ENCODE assay signal across 10 mouse cellular contexts in the genomic region with DNA sequence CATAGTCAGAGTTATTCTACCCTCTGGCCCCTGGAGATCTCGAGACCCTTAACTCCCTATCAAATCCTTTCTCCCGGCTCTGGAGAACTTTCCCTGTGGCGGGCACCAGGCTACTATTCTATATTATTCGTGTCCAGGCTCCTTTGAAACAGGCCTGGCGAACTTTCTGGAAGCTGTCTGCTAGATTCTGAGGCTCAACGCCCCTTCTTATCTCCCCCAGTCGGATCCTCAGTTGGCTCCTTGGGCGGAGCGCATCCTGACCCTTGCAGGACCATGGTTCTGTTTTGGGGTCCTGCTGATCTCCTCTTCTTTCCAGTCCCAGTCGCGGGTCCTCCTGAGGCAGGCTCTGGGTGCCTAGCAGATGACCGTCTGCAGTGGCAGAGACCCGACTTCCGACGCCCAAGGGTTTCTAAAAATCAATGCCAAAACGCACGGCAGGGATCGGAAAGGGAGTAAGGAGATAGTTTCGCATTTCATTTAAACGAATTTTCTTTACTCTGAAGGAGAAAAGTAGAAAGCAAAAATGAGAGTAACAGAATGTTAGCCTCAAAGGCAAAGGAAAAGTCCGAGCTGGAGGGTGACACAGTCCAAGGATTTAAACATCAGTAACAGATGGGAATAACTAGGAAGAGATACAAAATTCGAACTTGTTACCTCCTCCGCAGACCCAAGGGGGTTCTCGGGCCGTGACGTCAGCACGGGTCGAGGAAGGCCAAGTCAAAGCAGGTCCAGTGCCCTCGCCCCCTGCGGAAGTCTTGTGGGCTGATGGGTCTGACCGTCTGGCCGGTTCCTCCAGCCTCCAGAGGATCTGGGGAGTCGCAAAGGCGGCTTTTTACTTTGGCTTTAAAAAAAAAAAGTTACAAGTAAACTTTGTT. TPM values are rescaled to one million over a fixed set of nuclear protein-coding genes. Genes with fewer than 3 reads are reported as not detected.
DNase-seq lines count a peak whose midpoint lies in the region; ATAC-seq and TF ChIP-seq lines count a peak whose summit lies in the region.
"Had no signal": no experiment of that assay in that cellular context is flagged by ENCODE, and none has a peak within 500 bp of the region (broad histone marks: within the 10 kb centered on the region; RNA-seq: fewer than 3 reads in every experiment).

No protein-coding gene starts in this region.

- no peak for ATAC-seq in lung, postnatal 0 days
- no peak for ATAC-seq in limb, embryonic 11.5 days (ENCODE audit: insufficient number of reproducible peaks, low FRiP score, low TSS enrichment, low read depth)

- 2% methylated on average over 34 of the region's 34 CpGs for WGBS in lung, postnatal 0 days
- WGBS in limb, embryonic 11.5 days: 1% methylated on average over 34 of the region's 34 CpGs

- no peaks in the 10 kb centered on the region for H3K36me3 ChIP-seq in lung, postnatal 0 days (ENCODE audit: insufficient read depth, low read length)
- no peaks in the 10 kb centered on the region for H3K36me3 ChIP-seq in limb, embryonic 11.5 days (ENCODE audit: control insufficient read depth, insufficient read depth, low read length)
- H3K36me3 ChIP-seq: liver, embryonic 15.5 days had no signal

- H3K27me3 ChIP-seq in lung, postnatal 0 days (replicated peaks; ENCODE audit: insufficient read depth, low read length): peaks cover 88% of the 10 kb centered on the region
- peaks cover 91% of the 10 kb centered on the region for H3K27me3 ChIP-seq in limb, embryonic 11.5 days (ENCODE audit: control insufficient read depth, insufficient read depth, low read length)
- H3K27me3 ChIP-seq: Patski had no signal

- no peak overlapping the region for H3K27ac ChIP-seq in lung, postnatal 0 days (ENCODE audit: low read length)
- no peak overlapping the region for H3K27ac ChIP-seq in limb, embryonic 11.5 days (replicated peaks; ENCODE audit: low read depth, low read length)
- H3K27ac ChIP-seq: liver, embryonic 15.5 days had no signal

- peaks cover 11% of the 10 kb centered on the region for H3K4me1 ChIP-seq in lung, postnatal 0 days (ENCODE audit: insufficient read depth, low read depth, low read length)
- peaks cover 10% of the 10 kb centered on the region; the same call in 1 of the 2 replicates for H3K4me1 ChIP-seq in limb, embryonic 11.5 days (ENCODE audit: control insufficient read depth, insufficient read depth, low read length)

- peak overlapping the region; percentile 0; the same call in 1 of the 2 replicates for H3K4me3 ChIP-seq in lung, postnatal 0 days (ENCODE audit: low read depth, low read length)
- no peak overlapping the region for H3K4me3 ChIP-seq in limb, embryonic 11.5 days (ENCODE audit: low read depth, low read length)
- H3K4me3 ChIP-seq: liver, embryonic 15.5 days had no signal

- no peaks in the 10 kb centered on the region; the same call in 1 of the 2 replicates for H3K9me3 ChIP-seq in lung, postnatal 0 days (ENCODE audit: low read length)
- no peaks in the 10 kb centered on the region for H3K9me3 ChIP-seq in limb, embryonic 11.5 days (ENCODE audit: control insufficient read depth, low read length)
- H3K9me3 ChIP-seq: liver, embryonic 15.5 days had no signal

- TF ChIP-seq CTCF in lung, postnatal 0 days (IDR thresholded peaks at IDR 0.05): no peak

- DNase-seq in cerebellum, postnatal 10 days: peak; percentile 33 to 40
- DNase-seq in cerebellum, adult 9-10 months: no peak
- DNase-seq in lung, postnatal 0 days (ENCODE audit: low spot score): no peak
- no peak for DNase-seq in lung, postnatal 36 days
- peak; percentile 53 for DNase-seq in limb, embryonic 11.5 days (ENCODE audit: low spot score)
- peak; percentile 48 for DNase-seq in testis, postnatal 10 days (ENCODE audit: low spot score)
- no peak for DNase-seq in left cerebral cortex, adult 11 months (ENCODE audit: low spot score)
- DNase-seq in urinary bladder, postnatal 36 days (ENCODE audit: low spot score in 2 of 2): no peak

- H3K4me2 ChIP-seq in lung, postnatal 0 days (replicated peaks; ENCODE audit: low read depth, low read length): no peak overlapping the region
- H3K4me2 ChIP-seq in limb, embryonic 11.5 days (ENCODE audit: low read depth, severe bottlenecking): peak overlapping the region; percentile 47; the same call in 1 of the 2 replicates

- no peak for TF ChIP-seq EP300 in lung, postnatal 0 days (IDR thresholded peaks at IDR 0.05)

- H3K9ac ChIP-seq in lung, postnatal 0 days (replicated peaks; ENCODE audit: low read depth): no peak overlapping the region
- H3K9ac ChIP-seq in limb, embryonic 11.5 days (ENCODE audit: low read length): no peak overlapping the region
- H3K9ac ChIP-seq: liver, embryonic 15.5 days had no signal

RNA-seq across cellular contexts. Expression of a gene that starts 1.3 kb away (rescaled TPM):
- polyA plus RNA-seq in lung, postnatal 0 days (2015; fragmentation: Nextera tagmentation; extraction: Ambion mirVana): 0.05 TPM in 1 of 2 replicates, not detected in the other
- 0.38 and 0.40 TPM in 2 replicates for polyA plus RNA-seq in limb, embryonic 11.5 days (2014; fragmentation: Nextera tagmentation; extraction: Ambion mirVana)
- polyA plus RNA-seq: liver, embryonic 15.5 days had no signal

Comparison
In these comparisons a context has a peak if more than half of its experiments do, and no peak if none do; other contexts are left out.
1. DNase-seq: peak in cerebellum, postnatal 10 days (2 of 2), limb, embryonic 11.5 days (single experiment) and testis, postnatal 10 days (single experiment); none in cerebellum, adult 9-10 months (single experiment), lung, postnatal 0 days (single experiment), lung, postnatal 36 days (single experiment), left cerebral cortex, adult 11 months (single experiment) and urinary bladder, postnatal 36 days (0 of 2).